8 mouse cellular contexts compared by ENCODE assay signal in genomic region chr1:34432776-34433481, GRCm38 (mm10). TPM values are rescaled to one million over a fixed set of nuclear protein-coding genes. Genes with fewer than 3 reads are reported as not detected.
DNase-seq lines count a peak whose midpoint lies in the region; ATAC-seq and TF ChIP-seq lines count a peak whose summit lies in the region.

No protein-coding gene starts in this region.

- peak; percentile 26; the same call in 1 of the 2 replicates for TF ChIP-seq POLR2A in spleen, adult 2 months (IDR thresholded peaks at IDR 0.05; ENCODE audit: low read depth, low read length)

- TF ChIP-seq CTCF in spleen, adult 2 months (IDR thresholded peaks at IDR 0.05; ENCODE audit: extremely low read depth, insufficient read depth, insufficient read length, insufficient replicate concordance) = no peak
- TF ChIP-seq CTCF in lung, embryonic 14.5 days (IDR thresholded peaks at IDR 0.05; ENCODE audit: low read depth) = no peak

- ATAC-seq in kidney, embryonic 15.5 days (replicated peaks; ENCODE audit: low FRiP score) = peak; percentile 22; the same call in 1 of the 2 replicates
- ATAC-seq in lung, embryonic 14.5 days (ENCODE audit: insufficient read depth) = peak; percentile 30
- peak; percentile 34; the same call in 1 of the 2 replicates for ATAC-seq in neutrophil, adult 5-6 weeks (ENCODE audit: extremely low read depth, insufficient number of reproducible peaks, low FRiP score, poor library complexity, severe bottlenecking)

- H3K27me3 ChIP-seq in spleen, adult 2 months (ENCODE audit: control insufficient read depth, insufficient read depth, low read length) = no peaks in the 10 kb centered on the region
- no peaks in the 10 kb centered on the region for H3K27me3 ChIP-seq in kidney, embryonic 15.5 days
- H3K27me3 ChIP-seq in lung, embryonic 14.5 days (ENCODE audit: insufficient read depth, low read length) = no peaks in the 10 kb centered on the region

- peak overlapping the region; percentile 65 for H3K27ac ChIP-seq in spleen, adult 2 months (ENCODE audit: insufficient read depth, low read length)
- peak overlapping the region; percentile 54 for H3K27ac ChIP-seq in kidney, embryonic 15.5 days
- H3K27ac ChIP-seq in lung, embryonic 14.5 days (ENCODE audit: low read depth) = peak overlapping the region; percentile 79; the same call in 1 of the 2 replicates

- 36% methylated on average over 35 of the region's 35 CpGs for WGBS in spleen, adult 2 months
- 8% methylated on average over 35 of the region's 35 CpGs for WGBS in kidney, embryonic 15.5 days
- WGBS in lung, embryonic 14.5 days = 13% methylated on average over 35 of the region's 35 CpGs

- no peaks in the 10 kb centered on the region for H3K36me3 ChIP-seq in spleen, adult 2 months (ENCODE audit: control insufficient read depth, insufficient read depth, low read length)
- peaks cover 42% of the 10 kb centered on the region for H3K36me3 ChIP-seq in kidney, embryonic 15.5 days
- H3K36me3 ChIP-seq in lung, embryonic 14.5 days (ENCODE audit: insufficient read depth) = peaks cover 4% of the 10 kb centered on the region; the same call in 1 of the 2 replicates

- H3K4me2 ChIP-seq in kidney, embryonic 15.5 days = peak overlapping the region; percentile 70
- peak overlapping the region; percentile 69 for H3K4me2 ChIP-seq in lung, embryonic 14.5 days

- peaks cover 28% of the 10 kb centered on the region for H3K9me3 ChIP-seq in kidney, embryonic 15.5 days (replicated peaks)
- peaks cover 22% of the 10 kb centered on the region for H3K9me3 ChIP-seq in lung, embryonic 14.5 days (ENCODE audit: low read depth, low read length)

- peak overlapping the region; percentile 51; the same call in 1 of the 2 replicates for H3K9ac ChIP-seq in kidney, embryonic 15.5 days
- peak overlapping the region; percentile 61 for H3K9ac ChIP-seq in lung, embryonic 14.5 days

- peaks cover 3% of the 10 kb centered on the region; the same call in 1 of the 2 replicates for H3K4me1 ChIP-seq in spleen, adult 2 months (ENCODE audit: control insufficient read depth, insufficient read depth, insufficient read length)
- H3K4me1 ChIP-seq in kidney, embryonic 15.5 days = peaks cover 15% of the 10 kb centered on the region
- H3K4me1 ChIP-seq in lung, embryonic 14.5 days (ENCODE audit: insufficient read depth) = peaks cover 2% of the 10 kb centered on the region; the same call in 1 of the 2 replicates

- peak in 1 of 2 experiments; percentile 17 for DNase-seq in spleen, adult 2 months (ENCODE audit: low read depth in 1 of 2, low spot score in 2 of 2)
- DNase-seq in spleen, adult 12 weeks (ENCODE audit: low spot score) = no peak
- peak; percentile 62 to 67 for DNase-seq in cerebellum, postnatal 10 days
- DNase-seq in heart, adult 8-10 months (ENCODE audit: low spot score) = peak; percentile 40
- DNase-seq in lung, embryonic 14.5 days = peak; percentile 78
- DNase-seq in spleen, postnatal 14 days (ENCODE audit: low spot score in 2 of 2) = no peak

- peak overlapping the region; percentile 57 for H3K4me3 ChIP-seq in spleen, adult 2 months (ENCODE audit: extremely low read depth, insufficient read depth, insufficient read length)
- H3K4me3 ChIP-seq in kidney, embryonic 15.5 days (replicated peaks) = peak overlapping the region; percentile 48
- peak overlapping the region; percentile 41 for H3K4me3 ChIP-seq in lung, embryonic 14.5 days (ENCODE audit: low read depth, low read length)

RNA-seq across cellular contexts. Expression of gene Ccdc115, which starts 6.5 kb away (rescaled TPM):
- 19.2 and 25.7 TPM in 2 replicates for polyA plus RNA-seq in spleen, adult 2 months (2012; rRNA removed)
- 10 to 100 TPM; 12.6 to 15.3 (median 14.8) TPM for total RNA-seq in heart, adult 8-10 months (2022)
- polyA plus RNA-seq in kidney, embryonic 15.5 days (2015; fragmentation: Nextera tagmentation; extraction: Ambion mirVana) = 52.2 and 53.1 TPM in 2 replicates
- 50.4 and 51.8 TPM in 2 replicates for polyA plus RNA-seq in lung, embryonic 14.5 days (2014; fragmentation: Nextera tagmentation; extraction: Ambion mirVana)
- 22.7 and 25.4 TPM in 2 replicates for total RNA-seq in neutrophil, adult 5-6 weeks (2017)

RNA-seq across cellular contexts. Expression of gene Imp4, which starts 6.7 kb away (rescaled TPM):
- polyA plus RNA-seq in spleen, adult 2 months (2012; rRNA removed) = 40.7 and 49.2 TPM in 2 replicates
- total RNA-seq in heart, adult 8-10 months (2022) = 10 to 100 TPM; 28.0 to 31.5 (median 30.4) TPM
- polyA plus RNA-seq in kidney, embryonic 15.5 days (2015; fragmentation: Nextera tagmentation; extraction: Ambion mirVana) = 88.7 and 94.9 TPM in 2 replicates
- polyA plus RNA-seq in lung, embryonic 14.5 days (2014; fragmentation: Nextera tagmentation; extraction: Ambion mirVana) = 91.1 and 91.2 TPM in 2 replicates
- 22.7 and 23.0 TPM in 2 replicates for total RNA-seq in neutrophil, adult 5-6 weeks (2017)

RNA-seq across cellular contexts. Expression of gene Ptpn18, which starts 26.6 kb away (rescaled TPM):
- 587 and 1,136 TPM in 2 replicates for polyA plus RNA-seq in spleen, adult 2 months (2012; rRNA removed)
- total RNA-seq in heart, adult 8-10 months (2022) = 1 to 10 TPM; 2.4 to 4.9 (median 2.7) TPM
- polyA plus RNA-seq in kidney, embryonic 15.5 days (2015; fragmentation: Nextera tagmentation; extraction: Ambion mirVana) = 18.2 and 19.9 TPM in 2 replicates
- 43.2 and 48.1 TPM in 2 replicates for polyA plus RNA-seq in lung, embryonic 14.5 days (2014; fragmentation: Nextera tagmentation; extraction: Ambion mirVana)
- total RNA-seq in neutrophil, adult 5-6 weeks (2017) = 262 and 311 TPM in 2 replicates

Comparison
In these comparisons a context has a peak if more than half of its experiments do, and no peak if none do; other contexts are left out.
1. DNase-seq: peak in cerebellum, postnatal 10 days (2 of 2), heart, adult 8-10 months (single experiment) and lung, embryonic 14.5 days (single experiment); none in spleen, adult 12 weeks (single experiment) and spleen, postnatal 14 days (0 of 2).
2. RNA of gene Ptpn18, which starts 26.6 kb away (polyA plus RNA-seq): 587 to 1,136 TPM in spleen, adult 2 months; 43.2 to 48.1 TPM in lung, embryonic 14.5 days and 18.2 to 19.9 TPM in kidney, embryonic 15.5 days; every median in the first group is over 10 times any median in the second.
3. Peak in every context shown above with its lines, with median percentiles within 50 percentile points of each other: H3K27ac ChIP-seq, H3K4me3 ChIP-seq and ATAC-seq.